Mouse (Mus musculus): ENCODE data around the gene Gls2.

Gls2 gene

GRCm38 (mm10) chr10:128232420-128232985 lies 38.2 kb downstream of the Gls2 start:
- DNase-seq = peak; percentile 49 to 54

DNA sequence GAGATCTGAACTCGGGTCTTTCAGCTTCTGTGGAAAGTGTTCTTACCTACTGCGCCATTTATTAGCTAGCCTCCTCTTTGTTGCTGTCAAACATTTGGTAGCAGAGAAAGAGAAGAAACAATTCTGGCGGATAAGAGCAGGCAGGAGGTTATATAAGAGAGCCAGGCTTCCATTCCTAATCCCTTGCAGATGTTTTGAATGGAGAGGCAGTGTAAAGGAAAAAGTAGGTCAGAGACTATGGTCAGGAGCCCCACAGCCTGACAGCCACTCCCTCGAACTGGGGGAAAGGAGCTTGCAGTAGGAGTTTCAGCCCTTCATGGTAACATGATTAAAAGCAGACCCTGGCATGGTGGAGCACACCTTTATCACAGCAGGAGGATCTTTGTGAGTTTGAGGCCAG lies 42.1 kb downstream of the Gls2 start:
- no peak for DNase-seq

GRCm38 (mm10) chr10:128237807-128238480 lies 43.7 kb downstream of the Gls2 start:
- no peak for DNase-seq

- no peak for DNase-seq
Observed at GRCm38 (mm10) chr10:128239140-128239539, 44.9 kb downstream of the Gls2 start.

DNA sequence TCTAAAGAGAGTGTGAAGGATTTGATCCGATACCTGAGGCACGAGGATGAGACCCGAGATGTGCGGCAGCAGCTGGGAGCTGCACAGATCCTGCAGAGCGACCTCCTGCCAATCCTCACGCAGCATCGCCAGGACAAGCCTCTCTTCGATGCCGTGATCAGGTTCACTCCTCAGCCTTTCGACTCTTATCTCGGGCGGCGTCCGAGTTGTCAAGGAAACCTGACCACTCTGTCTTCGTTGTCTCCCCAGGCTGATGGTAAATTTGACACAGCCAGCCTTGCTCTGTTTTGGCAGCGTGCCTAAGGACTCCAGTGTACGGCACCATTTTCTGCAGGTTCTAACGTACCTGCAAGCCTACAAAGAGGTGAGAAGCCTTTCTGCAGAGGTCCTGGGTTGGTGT lies 45.9 kb downstream of the Gls2 start:
- DNase-seq = no peak

DNA sequence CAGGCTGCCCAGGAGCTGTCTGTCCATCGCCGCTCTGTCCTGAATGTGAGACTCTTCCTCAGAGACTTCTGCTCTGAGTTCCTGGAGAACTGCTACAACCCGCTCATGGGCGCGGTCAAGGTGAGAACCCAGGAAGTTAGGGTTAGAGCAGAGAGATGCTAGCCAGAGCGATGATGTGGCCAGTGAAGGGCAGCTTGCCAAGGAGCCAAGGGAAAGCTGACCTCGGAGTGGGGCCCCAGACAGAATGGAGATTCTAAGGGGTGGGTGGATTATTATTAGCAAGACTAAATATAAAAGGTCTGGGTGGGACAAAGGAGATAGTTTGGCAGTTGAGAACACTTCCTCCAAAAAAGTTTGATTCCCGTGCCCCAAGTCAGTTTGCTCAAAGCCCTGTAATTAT lies 49.0 kb downstream of the Gls2 start:
- DNase-seq = no peak

DNA sequence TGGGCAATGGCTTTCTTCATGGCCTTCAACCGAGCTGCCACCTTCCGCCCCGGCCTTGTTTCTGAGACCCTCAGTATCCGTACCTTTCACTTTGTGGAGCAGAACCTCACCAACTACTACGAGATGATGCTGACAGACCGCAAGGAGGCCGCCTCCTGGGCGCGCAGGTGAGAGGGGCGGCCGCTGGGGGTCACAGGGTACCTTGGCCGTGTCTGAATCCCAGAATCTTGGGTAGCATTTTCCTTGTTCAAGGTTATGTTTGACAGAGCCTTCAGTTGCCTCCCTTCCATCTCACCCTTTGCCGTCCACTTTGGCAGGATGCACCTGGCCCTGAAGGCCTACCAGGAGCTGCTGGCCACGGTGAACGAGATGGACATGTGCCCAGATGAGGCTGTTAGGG lies 49.9 kb downstream of the Gls2 start:
- no peak for DNase-seq

GRCm38 (mm10) chr10:128247020-128247732 lies 52.9 kb downstream of the Gls2 start:
- DNase-seq = no peak

DNA sequence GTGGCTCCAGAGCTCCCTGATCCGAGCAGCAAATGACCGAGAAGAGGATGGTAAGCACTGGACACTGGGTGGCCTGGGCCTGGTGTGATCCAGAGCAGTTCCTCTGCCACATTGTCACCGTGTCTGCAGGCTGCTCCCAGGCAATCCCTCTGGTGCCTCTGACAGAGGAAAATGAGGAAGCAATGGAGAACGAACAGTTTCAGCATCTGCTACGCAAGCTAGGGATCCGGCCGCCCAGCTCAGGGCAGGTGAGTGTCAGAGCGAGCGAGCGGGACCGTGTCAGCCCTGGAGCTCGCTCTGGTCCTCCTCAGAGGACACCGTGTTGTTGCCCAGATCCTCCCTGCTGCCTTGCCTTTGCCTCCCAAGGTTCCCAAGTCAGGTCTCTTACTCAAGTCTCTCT lies 56.3 kb downstream of the Gls2 start:
- DNase-seq = no peak

- DNase-seq = no peak
Observed at GRCm38 (mm10) chr10:128253677-128254255, 59.5 kb downstream of the Gls2 start, which contains the start of gene Apon. Gene Apon, plus strand, starts transcription at chr10:128254096.

GRCm38 (mm10) chr10:128255925-128256324 lies 61.7 kb downstream of the Gls2 start:
- DNase-seq = no peak

- DNase-seq = no peak
Observed at GRCm38 (mm10) chr10:128256328-128256727, 62.1 kb downstream of the Gls2 start.

- no peak for DNase-seq
Observed at GRCm38 (mm10) chr10:128258953-128259352, 64.7 kb downstream of the Gls2 start.

Measured in thymus, postnatal 36 days (tissue).